Mouse (Mus musculus) spleen, postnatal 14 days (tissue): Measurements from ENCODE around the gene Ankfy1.
A peak's percentile ranks its signal among the peaks of the same experiment; 100 is the strongest.
"Not testable (repeated sequence)": the region's sequence is repeated elsewhere in the genome, so short reads cannot be mapped to it uniquely, and the experiment has no call there.

Experiments
- DNase-seq, 2 experiments: peaks; one replicate each; pipeline ENCODE4 v3.0.0; 2021 to 2022; ENCODE audit warnings: low spot score in 2 of 2

The Ankfy1 gene

DNA sequence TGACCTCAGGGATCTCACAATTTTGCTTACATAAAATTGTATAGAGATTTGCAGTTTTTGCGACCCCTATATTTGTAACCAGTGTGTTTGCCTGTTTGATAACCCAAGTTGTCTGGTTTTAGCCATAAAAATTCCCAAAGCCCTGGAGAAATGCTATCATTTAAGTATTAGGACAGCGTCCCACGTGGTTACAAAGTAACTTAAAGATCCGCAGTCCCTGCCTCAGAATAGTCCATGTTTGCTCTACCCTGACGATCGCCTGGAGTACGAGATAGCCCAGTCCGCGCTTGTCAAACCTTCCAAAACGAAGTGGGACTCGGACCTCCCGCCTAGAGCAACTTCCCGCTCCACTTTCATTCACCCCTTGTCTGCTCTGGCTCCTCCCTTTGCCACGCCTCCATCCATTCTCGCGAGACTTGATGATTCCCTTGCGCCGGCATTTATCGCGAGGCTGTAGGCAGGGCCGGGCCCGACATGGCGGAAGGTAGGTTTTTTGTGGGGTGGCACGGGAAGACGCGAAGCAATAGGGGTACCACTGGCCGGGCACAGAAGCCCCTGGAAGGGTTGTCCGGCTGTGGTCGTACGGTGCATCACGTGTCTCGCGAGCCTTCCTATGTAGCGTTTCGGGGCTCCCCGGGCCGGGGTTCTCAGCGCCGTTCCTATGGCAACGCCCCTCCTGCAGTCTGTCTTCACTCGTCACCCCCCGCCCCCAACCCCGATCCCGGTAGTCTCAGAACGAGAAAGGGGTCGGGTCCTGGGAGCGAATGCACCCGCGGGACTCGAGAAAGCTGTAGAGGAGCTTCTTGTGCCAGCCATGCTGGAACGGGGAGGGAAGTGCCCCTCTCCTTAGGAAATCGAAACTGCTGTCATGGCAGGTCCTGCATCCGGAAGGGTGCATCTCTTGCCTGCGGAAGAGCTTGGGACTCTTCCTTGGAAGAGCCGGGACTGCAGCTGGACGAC, at the start of gene Ankfy1:
Gene Ankfy1 (plus strand): TSS at position 456 of the 960 bp plus-strand sequence.
- DNase-seq, result peak; percentile 97 to 98

GRCm38 (mm10) chr11:72642730-72643129, 47.1 kb upstream of the Ankfy1 start:
- no peak for DNase-seq

GRCm38 (mm10) chr11:72645386-72645785, 44.4 kb upstream of the Ankfy1 start:
- DNase-seq, result no peak

DNA sequence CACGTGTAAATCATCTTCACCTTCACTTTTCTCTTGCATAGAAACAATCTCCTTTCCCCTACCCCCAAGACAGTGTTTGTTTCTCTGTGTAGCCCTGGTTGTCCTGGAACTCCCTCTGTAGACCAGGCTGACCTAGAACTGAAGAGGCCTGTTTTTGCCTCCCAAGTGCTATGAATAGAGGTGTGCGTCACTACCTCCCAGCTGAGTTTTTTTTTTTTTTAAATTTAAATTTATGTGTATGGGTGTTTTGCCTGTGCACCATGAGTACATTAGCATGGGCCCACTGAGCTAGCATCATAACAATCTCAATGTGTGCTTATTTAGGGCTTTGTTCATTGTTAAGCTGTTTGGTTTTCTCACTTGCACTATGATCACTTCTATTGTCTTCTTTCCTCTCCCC, 39.5 kb upstream of the Ankfy1 start:
- no peak for DNase-seq

- DNase-seq, result no peak
These were observed 29.9 kb upstream of the Ankfy1 start for GRCm38 (mm10) chr11:72659918-72660317.

DNA sequence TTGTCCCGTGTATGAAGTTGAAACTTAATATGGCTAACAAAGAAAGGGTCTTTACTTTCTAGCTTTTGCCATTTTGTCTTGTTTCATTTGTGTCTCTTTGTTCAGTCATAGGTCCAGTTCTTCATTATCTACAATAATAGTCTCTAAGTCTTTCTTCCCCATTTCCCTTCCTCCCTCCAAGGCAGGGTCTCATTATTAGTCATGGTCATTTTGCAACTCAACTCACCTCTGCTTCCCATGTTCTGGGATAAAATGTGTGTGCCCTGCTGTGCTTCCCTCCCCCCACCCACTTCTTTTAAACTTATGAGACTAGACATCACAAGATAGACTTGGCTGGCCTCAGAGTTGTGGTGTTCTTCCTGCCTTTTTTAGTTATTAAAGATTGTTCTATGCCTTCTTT, 29.4 kb upstream of the Ankfy1 start:
- no peak for DNase-seq

DNA sequence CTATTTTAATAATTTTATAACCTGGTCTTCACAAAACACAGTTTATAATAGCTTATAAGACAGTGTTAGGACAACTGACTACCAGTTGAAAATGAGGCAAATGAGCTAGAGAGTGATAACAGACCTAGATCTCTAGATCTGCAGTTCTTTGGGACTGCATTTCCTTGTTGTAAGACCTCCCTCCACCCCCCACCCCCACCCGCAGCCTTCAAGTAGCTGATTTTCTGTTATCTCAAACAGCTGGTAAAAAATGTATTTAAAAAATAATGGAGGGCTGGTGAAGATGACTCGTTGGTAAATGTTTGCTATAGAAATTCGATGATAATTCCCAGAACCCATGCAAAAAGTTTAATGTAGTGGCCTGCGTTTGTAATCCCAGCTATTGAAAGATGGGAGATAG, 25.2 kb upstream of the Ankfy1 start:
- DNase-seq, result no peak

- DNase-seq, result no peak
These were observed 19.2 kb upstream of the Ankfy1 start for GRCm38 (mm10) chr11:72670634-72671033.

DNA sequence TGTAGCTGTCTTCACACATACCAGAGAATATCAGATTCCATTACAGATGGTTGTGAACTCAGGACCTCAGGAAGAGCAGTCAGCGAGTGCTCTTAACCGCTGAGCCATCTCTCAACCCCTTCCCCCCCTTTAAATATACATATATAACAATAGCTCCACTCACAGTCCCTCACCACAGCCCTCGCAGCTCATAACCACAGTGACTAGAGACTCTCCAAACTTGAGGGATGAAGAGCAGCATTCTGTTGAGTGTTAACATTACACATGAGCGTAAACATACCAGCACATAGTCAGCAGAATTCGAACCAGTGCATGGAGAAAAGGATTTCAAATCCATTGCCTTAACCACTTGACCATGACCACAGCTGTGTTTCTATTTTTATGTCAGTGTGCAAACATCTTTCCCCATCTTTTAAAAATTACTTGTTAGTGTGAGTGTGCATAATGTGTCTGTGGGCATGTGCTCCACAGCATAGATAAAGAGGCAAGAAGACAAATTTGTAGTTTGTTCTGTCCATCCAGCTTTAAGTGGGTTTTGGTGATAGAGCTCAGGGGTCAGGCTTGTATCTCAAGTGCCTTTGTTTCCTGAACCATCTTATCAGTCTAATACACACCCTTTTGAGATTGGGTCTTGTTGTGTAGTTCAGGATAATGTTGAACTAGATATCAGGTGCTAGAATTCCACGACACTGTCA, 18.4 kb upstream of the Ankfy1 start:
- DNase-seq, result no peak

DNA sequence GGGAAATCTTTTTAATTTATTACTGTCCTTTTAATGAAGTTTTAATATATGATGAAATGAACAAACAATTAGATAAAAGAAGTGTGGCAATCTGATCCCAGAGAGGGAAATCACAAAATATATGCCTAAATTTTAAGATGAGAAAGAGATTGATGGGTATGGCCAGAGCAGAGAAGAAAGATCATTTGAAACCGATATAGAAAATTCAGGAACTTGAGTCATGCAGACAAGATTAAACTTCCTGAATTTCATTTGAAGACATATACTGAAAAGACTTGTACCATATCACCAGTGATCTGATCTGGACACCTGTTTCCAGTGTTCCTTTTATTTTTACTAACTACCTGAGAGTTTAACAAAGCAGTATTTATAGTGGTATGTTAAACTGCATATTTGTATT, 17.4 kb upstream of the Ankfy1 start:
- DNase-seq, result no peak

DNA sequence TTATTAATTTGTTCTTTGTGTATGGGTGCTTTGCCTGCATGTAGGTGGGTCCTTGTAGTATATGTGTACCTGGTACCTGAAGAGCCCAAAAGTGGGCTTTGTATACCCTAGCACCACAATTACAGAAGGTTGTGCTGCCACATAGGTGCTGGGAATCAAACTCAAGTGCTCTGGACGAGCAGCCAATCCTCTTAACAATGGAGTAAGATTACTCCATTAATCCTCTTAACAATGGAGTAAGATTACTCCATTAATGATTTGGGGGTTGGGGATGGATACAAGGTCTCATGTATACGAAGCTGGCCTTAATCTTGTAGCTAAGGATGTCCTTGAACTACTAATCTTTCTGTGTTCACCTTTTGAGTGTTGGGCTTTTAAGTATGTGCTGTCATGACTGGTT, 14.5 kb upstream of the Ankfy1 start:
- DNase-seq, result no peak

DNA sequence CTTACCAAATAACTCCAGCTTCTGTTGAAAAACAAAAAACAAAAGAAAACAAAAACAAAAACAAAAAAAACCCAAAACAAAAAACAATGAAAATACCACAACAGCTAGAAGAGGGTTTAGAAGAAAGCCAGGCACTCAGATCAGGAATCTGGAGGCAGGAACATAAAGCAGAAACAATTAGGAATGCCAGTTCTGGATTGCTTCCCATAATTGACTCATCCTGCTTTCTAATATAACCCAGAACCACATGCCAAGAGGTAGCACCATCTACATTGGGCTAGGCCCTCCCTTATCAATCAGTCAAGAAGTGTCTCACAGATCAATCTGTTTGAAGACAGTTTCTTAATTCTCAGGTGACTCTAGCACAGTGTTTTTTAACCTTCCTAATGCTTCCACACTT, 9.1 kb upstream of the Ankfy1 start:
- DNase-seq, result no peak

- DNase-seq, result no peak
These were observed 6.4 kb upstream of the Ankfy1 start for GRCm38 (mm10) chr11:72683402-72683801.

- no peak for DNase-seq
These were observed 3.1 kb upstream of the Ankfy1 start for GRCm38 (mm10) chr11:72686697-72687096.

GRCm38 (mm10) chr11:72688242-72688641, 1.6 kb upstream of the Ankfy1 start:
- DNase-seq, result no peak

DNA sequence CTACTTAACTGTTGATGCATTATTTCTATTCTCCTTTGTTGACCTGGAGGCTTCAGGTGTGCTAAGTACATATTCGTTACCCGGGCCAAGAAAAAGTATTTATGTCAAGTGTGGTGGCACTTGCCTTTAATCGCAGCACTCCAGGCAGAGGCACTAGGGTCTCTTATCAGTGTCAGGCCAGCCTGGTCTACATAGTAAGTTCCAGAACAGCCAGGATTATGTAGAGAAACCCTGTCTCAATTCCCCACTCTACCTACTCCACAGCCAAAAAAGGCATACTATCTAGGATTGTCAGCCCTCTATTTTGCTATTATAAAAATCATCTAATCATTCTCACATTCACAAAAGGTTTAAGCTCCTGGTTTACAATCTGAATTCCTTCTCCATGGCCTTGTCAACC, 691 bp upstream of the Ankfy1 start:
- peak in 1 of 2 experiments; percentile 20 for DNase-seq

- no peak for DNase-seq
These were observed 2.5 kb downstream of the Ankfy1 start for GRCm38 (mm10) chr11:72692353-72692752.

DNA sequence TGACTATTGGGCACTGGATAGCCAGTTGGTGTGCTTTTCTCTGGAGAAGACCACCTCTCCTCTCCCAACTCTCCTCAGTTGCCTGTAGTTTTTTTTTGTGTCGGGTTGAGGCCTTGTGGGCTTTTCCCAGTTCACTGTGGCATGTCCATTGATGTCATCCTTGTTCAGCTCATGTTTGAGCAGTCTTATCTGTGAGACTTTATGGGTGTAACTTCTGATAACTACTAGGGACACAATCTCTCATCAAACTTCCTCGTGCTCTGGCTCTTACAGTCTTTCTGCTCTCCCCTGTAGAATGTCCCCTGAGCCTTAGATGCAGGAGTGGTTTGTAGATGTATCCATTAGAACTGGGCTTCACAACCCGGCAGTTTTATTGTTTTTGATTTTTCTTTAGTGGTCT, 5.2 kb downstream of the Ankfy1 start:
- DNase-seq, result no peak

DNA sequence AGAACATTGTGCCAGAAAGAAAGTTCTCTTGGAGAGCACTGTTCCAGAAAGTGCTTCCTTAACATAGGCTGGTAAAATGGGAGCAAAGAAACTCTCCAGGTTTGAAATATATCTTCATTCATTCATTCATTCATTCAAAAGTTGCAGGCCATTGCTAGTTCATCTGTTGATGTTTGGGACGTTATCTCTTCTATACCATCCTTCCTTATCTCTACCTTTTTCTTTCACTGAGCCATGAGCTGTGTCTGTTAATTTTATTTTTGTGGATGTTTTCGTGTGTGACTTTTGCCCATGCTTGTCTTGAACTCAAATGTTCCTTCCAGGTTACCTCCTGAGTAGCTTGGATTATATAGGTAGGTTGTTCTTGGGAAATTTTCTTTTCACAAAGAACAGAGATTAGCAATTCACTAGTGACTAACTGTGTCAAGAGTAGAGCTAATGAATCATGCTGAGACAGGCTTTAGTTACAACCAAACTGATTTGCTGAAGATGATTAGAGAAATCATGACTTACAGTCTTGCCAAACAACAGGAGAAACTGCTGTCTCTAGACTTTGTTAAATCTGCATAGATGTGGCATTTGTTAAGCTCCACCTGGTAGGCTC, 6.7 kb downstream of the Ankfy1 start:
- DNase-seq, result no peak

DNA sequence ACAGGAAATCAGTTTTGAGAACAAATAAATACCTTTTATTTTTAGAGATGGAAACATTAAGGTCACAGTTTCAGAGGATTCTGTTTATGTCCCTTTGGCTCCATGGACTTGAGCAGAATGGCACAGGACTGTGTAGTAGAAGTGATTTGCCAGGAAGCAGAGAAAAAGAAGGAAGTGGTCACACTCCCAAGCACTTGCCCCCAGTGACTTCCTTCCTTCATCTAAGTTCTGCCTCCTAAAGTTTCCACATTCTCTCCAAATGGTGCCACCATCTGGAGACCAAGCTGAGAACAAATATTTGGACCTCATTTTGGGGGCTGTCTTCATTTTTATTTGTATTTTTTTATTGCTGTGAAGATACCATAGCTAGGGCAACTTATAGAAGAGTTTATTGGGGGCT, 7.5 kb downstream of the Ankfy1 start:
- DNase-seq, result no peak

- DNase-seq, result not testable (repeated sequence)
These were observed 15.3 kb downstream of the Ankfy1 start for GRCm38 (mm10) chr11:72705111-72705510.

DNA sequence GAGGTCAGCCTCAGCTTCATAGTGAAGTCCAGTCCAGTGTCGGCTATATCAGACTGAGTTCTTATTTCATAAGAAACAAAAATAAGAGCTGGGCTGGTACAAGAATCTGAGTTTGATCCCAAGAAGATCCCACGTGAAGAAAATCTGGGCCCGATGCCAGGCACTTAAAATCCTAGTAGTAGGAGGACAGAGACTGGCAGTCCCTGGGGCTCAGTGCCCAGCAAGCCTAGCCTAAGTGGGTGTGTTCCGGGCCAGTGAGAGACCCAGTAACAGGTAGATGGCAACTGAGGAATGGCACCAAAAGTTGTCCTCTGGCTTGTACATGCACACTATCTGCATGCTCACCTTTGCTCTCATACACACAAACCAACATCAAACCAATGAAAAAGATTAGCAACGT, 22.9 kb downstream of the Ankfy1 start:
- no peak for DNase-seq

DNA sequence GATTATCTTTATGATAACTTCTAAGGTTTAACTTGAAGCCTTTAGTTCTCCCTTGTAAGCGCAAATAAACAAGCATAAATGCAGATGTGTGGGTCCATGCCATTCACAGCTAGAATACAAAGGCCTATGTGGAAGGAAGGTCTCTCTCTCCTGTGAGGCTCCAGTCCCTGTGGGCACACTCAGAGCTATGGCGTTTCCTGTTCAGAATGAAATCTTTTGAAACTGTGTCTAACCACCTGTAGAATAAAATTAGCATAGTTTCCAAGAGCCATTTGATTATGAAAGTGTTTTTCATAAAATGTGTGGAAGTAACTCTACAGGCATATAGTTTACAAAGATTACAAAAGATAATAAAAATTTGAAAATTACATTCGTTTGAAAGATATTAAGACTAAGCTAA, 28.4 kb downstream of the Ankfy1 start:
- DNase-seq, result no peak
